Mouse (Mus musculus): ENCODE results near the gene Wwc2. TPM values are rescaled to one million over a fixed set of nuclear protein-coding genes. Genes with fewer than 3 reads are reported as not detected.

Gene Wwc2
- total RNA-seq, 1 experiment from 2014 or later: 2.1 TPM

GRCm38 (mm10) chr8:47779589-47779988 lies 211.1 kb downstream of the Wwc2 start:
- ATAC-seq (ENCODE audit: extremely low read depth, insufficient number of reproducible peaks, low FRiP score, poor library complexity, severe bottlenecking): no peak

- no peak for ATAC-seq (ENCODE audit: extremely low read depth, insufficient number of reproducible peaks, low FRiP score, poor library complexity, severe bottlenecking)
Measured at GRCm38 (mm10) chr8:47777415-47777814, 213.3 kb downstream of the Wwc2 start.

Other genes with a start within 250 kb of the Wwc2 start
- not detected in 2 replicates for gene Cldn24, start 168.8 kb downstream of the Wwc2 start, total RNA-seq (2017)
- not detected in 2 replicates for gene Cldn22, start 166.4 kb downstream of the Wwc2 start, total RNA-seq (2017)
- gene Dctd, start 108.2 kb upstream of the Wwc2 start, total RNA-seq (2017): 0.61 TPM in 1 of 2 replicates, not detected in the other

Measured in neutrophil, adult 5-6 weeks (primary cell).